Mouse (Mus musculus): ENCODE data around the gene Gm21970. TPM values are rescaled to one million over a fixed set of nuclear protein-coding genes. Genes with fewer than 3 reads are reported as not detected.

The Gm21970 gene
- not detected in 3 replicates for total RNA-seq (2017)

DNA sequence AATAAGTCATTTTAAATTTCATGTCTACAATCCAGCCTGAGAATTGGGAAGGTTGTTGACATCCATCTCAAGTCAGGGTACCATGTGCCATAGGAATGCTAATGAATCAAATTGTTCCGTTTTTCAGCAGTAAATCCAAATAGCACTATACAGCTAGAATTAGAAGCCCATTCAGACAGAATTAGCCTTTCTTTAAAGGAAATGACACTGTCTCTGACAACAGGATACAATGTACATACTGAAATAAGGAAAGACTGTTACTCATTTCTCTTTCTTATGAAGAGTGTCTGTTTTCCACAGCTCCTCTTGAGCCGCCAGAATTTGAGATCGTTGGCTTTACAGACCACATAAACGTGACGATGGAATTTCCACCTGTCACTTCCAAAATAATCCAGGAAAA lies at the start of gene Gm21970:
Gene Gm21970 (plus strand): TSS at position 301 of the 400 bp plus-strand sequence.
- no peak for ATAC-seq (replicated peaks; ENCODE audit: insufficient number of reproducible peaks, low FRiP score, low TSS enrichment, poor library complexity, severe bottlenecking)

- ATAC-seq (replicated peaks; ENCODE audit: insufficient number of reproducible peaks, low FRiP score, low TSS enrichment, poor library complexity, severe bottlenecking) = no peak
Observed at GRCm38 (mm10) chr16:91346491-91346890, 45.0 kb upstream of the Gm21970 start.

DNA sequence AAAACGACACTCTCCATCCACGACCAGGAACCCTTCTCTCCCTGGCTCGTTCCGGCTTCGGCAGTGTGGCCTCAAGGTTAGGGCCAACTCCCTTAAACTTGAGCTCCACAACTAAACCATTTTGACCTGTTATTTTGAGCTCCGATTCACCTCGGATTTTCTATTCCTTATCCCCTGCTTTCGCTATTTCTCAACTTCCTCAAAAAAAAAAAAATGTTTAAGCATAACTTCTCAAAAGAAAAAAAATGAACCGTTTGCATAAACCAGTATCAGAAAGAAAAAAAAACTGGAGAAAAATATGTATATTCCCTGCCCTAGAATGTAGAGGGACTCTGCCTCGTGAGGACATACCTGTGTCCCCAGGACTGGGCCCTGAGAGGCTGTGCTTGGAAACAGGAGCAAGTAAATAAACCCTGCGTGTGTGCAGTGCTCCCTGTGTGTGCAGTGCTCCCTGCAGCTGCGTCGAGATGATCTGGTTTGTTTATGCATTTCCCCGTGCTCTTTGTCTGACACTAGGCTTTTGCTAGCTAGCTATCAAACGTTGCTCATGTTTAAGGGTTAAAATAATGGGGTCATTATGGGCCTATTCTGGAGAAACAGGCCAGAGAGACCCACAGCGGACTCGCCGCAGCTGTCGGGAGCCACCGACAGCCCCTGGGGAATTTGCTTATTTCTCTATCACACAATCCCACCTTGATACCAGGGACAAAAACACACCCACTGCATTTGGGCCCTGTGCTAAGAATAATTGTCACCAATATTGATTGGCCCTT lies 43.8 kb upstream of the Gm21970 start:
- no peak; the same call in 1 of the 2 replicates for ATAC-seq (replicated peaks; ENCODE audit: insufficient number of reproducible peaks, low FRiP score, low TSS enrichment, poor library complexity, severe bottlenecking)

- no peak for ATAC-seq (replicated peaks; ENCODE audit: insufficient number of reproducible peaks, low FRiP score, low TSS enrichment, poor library complexity, severe bottlenecking)
Observed at GRCm38 (mm10) chr16:91348264-91348565, 43.3 kb upstream of the Gm21970 start.

GRCm38 (mm10) chr16:91348588-91349330 lies 42.8 kb upstream of the Gm21970 start:
- ATAC-seq (replicated peaks; ENCODE audit: insufficient number of reproducible peaks, low FRiP score, low TSS enrichment, poor library complexity, severe bottlenecking) = no peak

- ATAC-seq (replicated peaks; ENCODE audit: insufficient number of reproducible peaks, low FRiP score, low TSS enrichment, poor library complexity, severe bottlenecking) = 0 out of 2 replicates have a peak, but pooled peaks have one; percentile 3
Observed at GRCm38 (mm10) chr16:91352084-91352562, 39.4 kb upstream of the Gm21970 start.

GRCm38 (mm10) chr16:91352749-91353148 lies 38.8 kb upstream of the Gm21970 start:
- ATAC-seq (replicated peaks; ENCODE audit: insufficient number of reproducible peaks, low FRiP score, low TSS enrichment, poor library complexity, severe bottlenecking) = no peak

DNA sequence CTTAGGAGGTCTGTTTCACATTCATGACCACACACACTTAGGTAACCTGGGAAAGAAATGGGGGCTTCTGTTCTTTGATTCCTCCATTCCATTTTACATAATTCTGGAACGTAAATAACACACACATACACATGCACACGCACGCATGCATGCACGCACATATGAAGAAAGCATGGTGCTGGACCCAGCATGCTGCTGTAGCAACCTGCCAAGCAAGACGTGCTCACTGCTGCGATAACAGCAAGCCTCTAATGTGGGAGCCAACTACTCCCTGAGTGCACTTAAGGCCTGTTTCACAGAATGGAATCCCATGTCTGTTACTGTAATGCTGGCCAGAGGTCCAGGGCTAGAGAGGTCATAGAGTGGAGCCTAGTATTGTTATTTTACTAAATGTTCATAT lies 38.3 kb upstream of the Gm21970 start:
- no peak for ATAC-seq (replicated peaks; ENCODE audit: insufficient number of reproducible peaks, low FRiP score, low TSS enrichment, poor library complexity, severe bottlenecking)

- ATAC-seq (replicated peaks; ENCODE audit: insufficient number of reproducible peaks, low FRiP score, low TSS enrichment, poor library complexity, severe bottlenecking) = no peak
Observed at GRCm38 (mm10) chr16:91353638-91354037, 37.9 kb upstream of the Gm21970 start.

DNA sequence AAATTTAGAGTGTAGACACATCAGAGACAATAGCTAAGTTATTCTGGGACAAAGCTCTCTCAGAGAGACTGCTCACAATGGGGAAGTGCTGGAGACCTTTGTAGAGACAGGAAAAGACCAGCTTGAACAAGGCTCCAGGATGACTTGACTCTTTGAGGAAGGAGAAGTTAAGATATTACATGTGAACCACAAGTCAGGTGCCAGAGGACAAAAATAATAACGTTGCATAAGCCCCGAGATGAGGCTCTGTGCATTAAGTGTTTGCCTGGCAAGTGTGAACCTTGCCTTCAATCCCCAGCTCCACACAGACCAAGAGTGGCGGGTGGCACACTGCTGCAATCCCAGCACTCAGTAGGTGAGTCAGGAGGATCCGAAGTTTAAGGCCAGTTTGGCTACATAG lies 36.9 kb upstream of the Gm21970 start:
- ATAC-seq (replicated peaks; ENCODE audit: insufficient number of reproducible peaks, low FRiP score, low TSS enrichment, poor library complexity, severe bottlenecking) = peak; percentile 65

DNA sequence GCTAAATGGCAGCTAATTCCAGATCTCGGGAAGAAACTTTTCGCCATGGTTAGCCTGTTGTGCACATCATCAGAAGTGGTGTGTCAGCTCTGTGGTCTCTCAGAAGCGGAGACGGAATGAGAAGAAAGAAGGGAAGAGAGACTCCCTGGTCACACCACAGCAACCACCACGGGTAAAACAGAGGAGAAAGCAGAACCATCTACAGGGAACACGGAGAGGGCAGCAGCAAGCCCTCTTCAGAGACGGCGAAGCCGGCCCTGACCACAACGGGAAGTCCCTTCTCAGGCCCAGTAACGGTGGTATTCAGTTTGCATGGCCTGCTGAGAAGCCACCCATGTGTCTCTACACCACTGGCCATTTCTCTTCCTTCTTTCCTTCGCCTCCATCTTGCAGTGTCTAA lies 36.4 kb upstream of the Gm21970 start:
- peak; percentile 73 for ATAC-seq (replicated peaks; ENCODE audit: insufficient number of reproducible peaks, low FRiP score, low TSS enrichment, poor library complexity, severe bottlenecking)

- no peak for ATAC-seq (replicated peaks; ENCODE audit: insufficient number of reproducible peaks, low FRiP score, low TSS enrichment, poor library complexity, severe bottlenecking)
Observed at GRCm38 (mm10) chr16:91356760-91357525, 34.6 kb upstream of the Gm21970 start.

DNA sequence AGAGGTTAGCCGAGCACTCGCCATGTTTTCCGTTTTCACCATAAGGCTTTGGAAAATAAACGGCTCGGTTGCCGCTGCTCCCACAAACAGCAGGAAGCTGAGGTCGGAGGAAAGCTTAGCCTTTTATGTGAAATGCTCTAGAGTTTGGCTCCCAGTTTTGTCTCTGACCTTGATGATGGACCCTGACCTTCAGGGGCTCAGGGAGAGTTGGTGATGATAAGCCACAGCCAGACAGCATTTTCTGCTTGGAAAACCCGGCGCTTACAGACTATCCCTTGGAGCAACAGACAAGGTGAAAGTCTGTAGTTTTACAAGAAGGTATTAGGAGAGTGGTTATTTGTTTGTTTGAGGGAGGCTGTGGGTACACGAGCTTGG lies 34.0 kb upstream of the Gm21970 start:
- no peak for ATAC-seq (replicated peaks; ENCODE audit: insufficient number of reproducible peaks, low FRiP score, low TSS enrichment, poor library complexity, severe bottlenecking)

GRCm38 (mm10) chr16:91358555-91358954 lies 33.0 kb upstream of the Gm21970 start:
- ATAC-seq (replicated peaks; ENCODE audit: insufficient number of reproducible peaks, low FRiP score, low TSS enrichment, poor library complexity, severe bottlenecking) = no peak

- no peak for ATAC-seq (replicated peaks; ENCODE audit: insufficient number of reproducible peaks, low FRiP score, low TSS enrichment, poor library complexity, severe bottlenecking)
Observed at GRCm38 (mm10) chr16:91359531-91359930, 32.0 kb upstream of the Gm21970 start.

- no peak for ATAC-seq (replicated peaks; ENCODE audit: insufficient number of reproducible peaks, low FRiP score, low TSS enrichment, poor library complexity, severe bottlenecking)
Observed at GRCm38 (mm10) chr16:91360162-91360561, 31.4 kb upstream of the Gm21970 start.

- no peak for ATAC-seq (replicated peaks; ENCODE audit: insufficient number of reproducible peaks, low FRiP score, low TSS enrichment, poor library complexity, severe bottlenecking)
Observed at GRCm38 (mm10) chr16:91362006-91362405, 29.5 kb upstream of the Gm21970 start.

DNA sequence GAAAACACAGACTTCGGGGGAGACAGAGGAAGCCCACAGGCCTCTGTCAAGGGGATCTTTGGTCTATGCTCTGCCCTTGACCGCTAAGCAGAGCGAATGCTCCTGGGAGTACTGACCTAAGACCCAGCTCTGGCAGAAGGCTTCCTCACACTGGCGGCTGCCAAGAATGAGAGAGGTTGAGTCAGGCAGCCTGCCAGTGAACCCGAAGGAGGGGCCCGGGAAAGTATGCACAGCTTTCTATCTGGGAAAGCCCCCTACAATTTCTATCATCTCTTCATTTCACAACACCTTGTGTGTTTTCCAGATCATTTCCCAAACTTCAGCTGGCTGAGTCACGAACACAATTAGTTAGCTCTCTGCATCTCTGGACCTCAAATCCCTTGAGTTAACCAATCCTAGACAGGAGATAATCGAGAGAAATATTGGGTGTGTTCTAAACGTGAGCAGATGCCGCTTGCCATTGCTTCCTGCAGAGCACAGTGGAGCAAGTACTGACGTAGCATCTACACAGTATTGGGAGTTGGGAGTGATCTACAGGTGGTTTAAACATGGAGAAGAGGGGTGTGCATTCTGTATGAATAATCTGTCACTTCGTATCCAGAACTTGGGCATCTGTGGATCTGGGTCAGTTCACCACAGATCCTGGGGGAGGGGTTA lies 28.8 kb upstream of the Gm21970 start:
- no peak for ATAC-seq (replicated peaks; ENCODE audit: insufficient number of reproducible peaks, low FRiP score, low TSS enrichment, poor library complexity, severe bottlenecking)

GRCm38 (mm10) chr16:91363483-91363882 lies 28.0 kb upstream of the Gm21970 start:
- ATAC-seq (replicated peaks; ENCODE audit: insufficient number of reproducible peaks, low FRiP score, low TSS enrichment, poor library complexity, severe bottlenecking) = no peak
